Mouse (Mus musculus) forebrain, embryonic 16.5 days (tissue): ENCODE measurements at regions not wholly inside any gene's neighbourhood (a gene's known extent, or its start where the extent isn't known, plus 50 kb on each side); places are given as distances from the start of the nearest gene placed in this dataset.

Experiments
- ATAC-seq: fragments of 200-750 bp; cut with Nextera tagmentation; 2 replicates; pipeline ENCODE4 v1.8.0; 2017; ENCODE audit warnings: mild to moderate bottlenecking, moderate library complexity
- H3K27ac ChIP-seq: fragments of 300-500 bp; sonication (generic); 2 replicates; pipeline ENCODE4 v1.5.1; 2014; ENCODE audit warnings: low read length, control low read depth
- H3K27me3 ChIP-seq: fragments of 300-500 bp; sonication (generic); replicated peaks from 2 replicates; pipeline ENCODE4 v1.6.1; 2014; ENCODE audit warnings: low read length; ENCODE audit not compliant: control insufficient read depth, insufficient read depth
- H3K36me3 ChIP-seq: fragments of 300-500 bp; sonication (generic); 2 replicates; pipeline ENCODE4 v1.6.1; 2014; ENCODE audit not compliant: control insufficient read depth, insufficient read depth
- H3K4me1 ChIP-seq: fragments of 300-500 bp; sonication (generic); replicated peaks from 2 replicates; pipeline ENCODE4 v1.6.1; 2014; ENCODE audit warnings: low read length; ENCODE audit not compliant: control insufficient read depth, insufficient read depth
- H3K4me2 ChIP-seq: fragments of 300-500 bp; sonication (generic); 2 replicates; pipeline ENCODE4 v1.6.1; 2014; ENCODE audit warnings: mild to moderate bottlenecking, low read length, control low read depth
- H3K4me3 ChIP-seq: fragments of 300-500 bp; sonication (generic); replicated peaks from 2 replicates; pipeline ENCODE4 v1.5.1; 2014; ENCODE audit warnings: mild to moderate bottlenecking, low read length, control low read depth
- H3K9ac ChIP-seq: fragments of 300-500 bp; sonication (generic); replicated peaks from 2 replicates; pipeline ENCODE4 v1.6.1; 2014; ENCODE audit warnings: low read depth, low read length, control low read depth
- H3K9me3 ChIP-seq: fragments of 300-500 bp; sonication (generic); 2 replicates; pipeline ENCODE4 v1.6.1; 2016; ENCODE audit warnings: low read length; ENCODE audit not compliant: control insufficient read depth
- WGBS: fragments of 180-500 bp; shearing (Covaris S2); extraction: QIAGEN DNeasy Blood & Tissue Kit; methylation state at CpG from one replicate; pipeline ENCODE4 v1.1.7; 2014; 5-methylcytosine and 5-hydroxymethylcytosine counted together

DNA sequence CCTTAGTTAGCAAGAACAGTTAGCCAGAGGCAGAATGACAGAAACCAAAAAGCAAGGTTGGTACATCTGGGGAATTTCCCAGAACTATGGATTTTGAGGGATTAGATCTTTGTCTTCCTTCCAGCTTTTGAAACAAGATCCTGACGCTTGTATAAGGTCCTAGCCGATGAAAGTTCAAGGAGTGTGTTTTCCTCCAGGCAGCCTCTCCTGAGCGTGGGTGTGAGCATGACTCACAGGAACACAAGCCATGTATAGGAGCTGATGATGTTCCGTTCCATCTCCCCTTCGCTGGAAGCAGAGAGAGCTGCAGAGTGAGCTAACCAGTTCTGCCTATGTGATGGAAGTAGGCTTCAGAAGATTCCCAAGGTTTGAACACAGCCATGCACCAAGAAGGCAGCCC, 105.6 kb upstream of the Dhrs4 start:
- no peak overlapping the region for H3K4me2 ChIP-seq
- WGBS: 88% methylated on average over 5 of the region's 5 CpGs
- ATAC-seq: no peak
- no peaks in the 10 kb centered on the region for H3K9me3 ChIP-seq
- no peaks in the 10 kb centered on the region for H3K4me1 ChIP-seq
- H3K4me3 ChIP-seq: no peak overlapping the region
- H3K36me3 ChIP-seq: no peaks in the 10 kb centered on the region
- H3K9ac ChIP-seq: no peak overlapping the region
- H3K27ac ChIP-seq: no peak overlapping the region
- no peaks in the 10 kb centered on the region for H3K27me3 ChIP-seq

DNA sequence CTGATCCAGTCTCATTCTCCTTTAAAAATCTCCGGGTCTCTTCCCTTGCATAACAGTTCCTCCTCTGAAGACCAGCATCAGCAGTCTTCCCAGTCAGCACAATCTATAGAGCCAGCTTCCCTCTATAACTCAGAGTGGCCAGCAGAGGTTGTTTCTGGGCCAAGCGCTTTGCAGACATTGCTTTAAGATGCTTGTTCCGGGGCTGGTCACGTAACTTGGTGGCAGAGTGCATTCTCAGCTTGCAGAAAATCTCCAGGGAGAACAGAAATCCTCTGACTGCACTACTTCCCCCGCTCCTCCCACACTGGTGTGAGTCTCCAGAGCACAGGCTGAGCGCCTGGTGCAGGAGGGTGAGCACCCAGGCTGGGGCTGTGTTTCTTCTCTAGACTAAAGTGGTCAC, 91.8 kb upstream of the Dhrs4 start:
- ATAC-seq: no peak
- Histone ChIP-seq H3K9ac (no peak overlapping the region), H3K4me1 (no peaks in the 10 kb centered on the region), H3K4me2 (no peak overlapping the region), H3K27me3 (no peaks in the 10 kb centered on the region), H3K27ac (no peak overlapping the region), H3K4me3 (no peak overlapping the region), H3K9me3 (no peaks in the 10 kb centered on the region), H3K36me3 (no peaks in the 10 kb centered on the region)
- 65% methylated on average over 6 of the region's 6 CpGs for WGBS

DNA sequence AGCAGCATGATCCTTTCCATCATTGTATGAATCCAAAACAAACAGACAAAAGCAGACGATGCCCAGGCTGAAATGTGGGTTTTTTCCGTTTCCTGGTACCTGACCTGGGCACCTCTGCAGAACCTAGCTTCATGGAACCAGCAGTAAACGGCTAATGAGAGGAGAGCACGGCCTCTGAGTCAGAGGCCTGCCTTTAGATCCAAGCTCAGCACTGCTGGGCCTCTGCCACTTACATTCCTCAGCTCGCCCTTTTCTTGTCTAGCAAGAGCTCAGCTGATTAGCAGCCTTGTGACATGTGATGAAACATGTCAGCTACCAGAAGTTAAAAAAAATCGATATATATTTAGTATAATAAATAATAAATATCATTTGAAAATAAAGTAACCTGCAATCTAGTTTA, 91.2 kb upstream of the Dhrs4 start:
- no peaks in the 10 kb centered on the region for H3K4me1 ChIP-seq
- no peak overlapping the region for H3K4me3 ChIP-seq
- H3K9me3 ChIP-seq: no peaks in the 10 kb centered on the region
- no peaks in the 10 kb centered on the region for H3K27me3 ChIP-seq
- no peak overlapping the region for H3K27ac ChIP-seq
- no peak for ATAC-seq
- H3K4me2 ChIP-seq: no peak overlapping the region
- 62% methylated on average over 6 of the region's 6 CpGs for WGBS
- H3K36me3 ChIP-seq: no peaks in the 10 kb centered on the region
- no peak overlapping the region for H3K9ac ChIP-seq

DNA sequence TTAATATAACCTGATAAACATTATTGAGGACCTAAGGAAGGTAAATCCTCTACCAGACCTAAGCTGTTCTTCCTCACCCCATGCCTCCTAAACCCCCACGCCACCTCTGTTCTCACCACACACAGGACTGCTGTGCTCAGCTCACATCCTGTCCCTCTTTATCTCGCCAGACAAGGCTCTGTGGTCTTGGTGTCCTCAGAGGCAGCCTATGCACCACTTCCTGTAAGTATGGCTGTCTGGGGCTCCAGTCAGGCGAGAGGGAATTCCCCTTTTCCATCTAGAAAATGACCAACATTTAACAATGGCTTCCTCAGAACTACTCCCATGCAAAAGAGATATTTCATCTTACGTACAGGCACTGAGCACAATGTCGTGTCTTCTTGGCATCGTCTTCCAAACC, 86.2 kb upstream of the Dhrs4 start:
- no peaks in the 10 kb centered on the region for H3K27me3 ChIP-seq
- no peak for ATAC-seq
- no peaks in the 10 kb centered on the region for H3K36me3 ChIP-seq
- no peak overlapping the region for H3K27ac ChIP-seq
- 83% methylated on average over 6 of the region's 6 CpGs for WGBS
- no peak overlapping the region for H3K4me2 ChIP-seq
- no peak overlapping the region for H3K4me3 ChIP-seq
- H3K4me1 ChIP-seq: no peaks in the 10 kb centered on the region
- H3K9me3 ChIP-seq: no peaks in the 10 kb centered on the region
- H3K9ac ChIP-seq: no peak overlapping the region

DNA sequence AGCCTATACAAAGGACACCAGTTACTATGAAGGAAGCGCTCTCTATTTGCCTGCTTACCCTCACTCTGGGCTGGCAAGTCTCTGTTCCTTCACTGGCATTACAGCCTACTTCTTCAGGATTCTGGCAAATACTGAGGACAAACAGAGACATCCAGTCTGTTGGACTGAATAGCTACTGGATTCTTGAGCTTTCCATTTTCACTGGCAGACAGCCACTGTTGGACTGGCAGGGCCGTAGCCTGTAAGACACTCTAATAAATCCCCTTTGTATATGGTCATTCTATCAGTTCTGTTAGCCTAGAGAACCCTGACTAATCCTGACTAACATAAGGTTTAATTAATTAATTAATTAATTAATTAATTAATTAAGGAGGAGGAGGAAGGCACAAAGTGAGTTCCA, 72.4 kb upstream of the Dhrs4 start:
- Histone ChIP-seq H3K4me1 (no peaks in the 10 kb centered on the region), H3K4me2 (no peak overlapping the region), H3K9me3 (no peaks in the 10 kb centered on the region), H3K4me3 (no peak overlapping the region), H3K9ac (no peak overlapping the region), H3K27me3 (no peaks in the 10 kb centered on the region), H3K36me3 (no peaks in the 10 kb centered on the region), H3K27ac (no peak overlapping the region)
- whole genome bisulfite sequencing: 65% methylated on average over 2 of the region's 2 CpGs
- ATAC-seq: no peak
